Mouse (Mus musculus): ENCODE data around the gene Bhlha9. TPM values are rescaled to one million over a fixed set of nuclear protein-coding genes. Genes with fewer than 3 reads are reported as not detected.

The Bhlha9 gene
- polyA plus RNA-seq, 1 experiment from 2014 or later: 0.19 TPM

GRCm38 (mm10) chr11:76639269-76639985, 32.8 kb upstream of the Bhlha9 start:
- ATAC-seq (ENCODE audit: low FRiP score): no peak
- Histone ChIP-seq H3K9me3 (ENCODE audit: control insufficient read depth, low read length) (no peaks in the 10 kb centered on the region), H3K9ac (ENCODE audit: low read depth, low read length) (no peak overlapping the region), H3K27me3 (ENCODE audit: control insufficient read depth, insufficient read depth, low read length) (no peaks in the 10 kb centered on the region), H3K27ac (ENCODE audit: low read depth, low read length) (no peak overlapping the region), H3K4me3 (ENCODE audit: low read depth, low read length) (no peak overlapping the region), H3K4me2 (replicated peaks; ENCODE audit: low read depth, low read length) (no peak overlapping the region), H3K4me1 (replicated peaks; ENCODE audit: control insufficient read depth, insufficient read depth, low read length) (no peaks in the 10 kb centered on the region), H3K36me3 (ENCODE audit: control insufficient read depth, insufficient read depth, low read length) (no peaks in the 10 kb centered on the region)
- WGBS: 85% methylated on average over 17 of the region's 17 CpGs
- no peak for DNase-seq (ENCODE audit: low spot score)

GRCm38 (mm10) chr11:76640231-76640630, 32.0 kb upstream of the Bhlha9 start:
- no peak overlapping the region for H3K27ac ChIP-seq (ENCODE audit: low read depth, low read length)
- no peak overlapping the region for H3K9ac ChIP-seq (ENCODE audit: low read depth, low read length)
- no peaks in the 10 kb centered on the region for H3K36me3 ChIP-seq (ENCODE audit: control insufficient read depth, insufficient read depth, low read length)
- no peaks in the 10 kb centered on the region for H3K9me3 ChIP-seq (ENCODE audit: control insufficient read depth, low read length)
- no peak for ATAC-seq (ENCODE audit: low FRiP score)
- no peaks in the 10 kb centered on the region for H3K27me3 ChIP-seq (ENCODE audit: control insufficient read depth, insufficient read depth, low read length)
- 75% methylated on average over 4 of the region's 4 CpGs for WGBS
- no peak for DNase-seq (ENCODE audit: low spot score)
- peaks cover 3% of the 10 kb centered on the region for H3K4me1 ChIP-seq (replicated peaks; ENCODE audit: control insufficient read depth, insufficient read depth, low read length)
- H3K4me3 ChIP-seq (ENCODE audit: low read depth, low read length): no peak overlapping the region
- H3K4me2 ChIP-seq (replicated peaks; ENCODE audit: low read depth, low read length): no peak overlapping the region

- 44% methylated on average over 6 of the region's 6 CpGs for WGBS
- H3K4me2 ChIP-seq (replicated peaks; ENCODE audit: low read depth, low read length): no peak overlapping the region
- H3K27ac ChIP-seq (ENCODE audit: low read depth, low read length): peak overlapping the region; percentile 58
- H3K4me3 ChIP-seq (ENCODE audit: low read depth, low read length): no peak overlapping the region
- no peaks in the 10 kb centered on the region for H3K9me3 ChIP-seq (ENCODE audit: control insufficient read depth, low read length)
- H3K27me3 ChIP-seq (ENCODE audit: control insufficient read depth, insufficient read depth, low read length): no peaks in the 10 kb centered on the region
- no peak for ATAC-seq (ENCODE audit: low FRiP score)
- peaks cover 3% of the 10 kb centered on the region for H3K4me1 ChIP-seq (replicated peaks; ENCODE audit: control insufficient read depth, insufficient read depth, low read length)
- no peak overlapping the region for H3K9ac ChIP-seq (ENCODE audit: low read depth, low read length)
- DNase-seq (ENCODE audit: low spot score): no peak
- no peaks in the 10 kb centered on the region for H3K36me3 ChIP-seq (ENCODE audit: control insufficient read depth, insufficient read depth, low read length)
These were observed 28.0 kb upstream of the Bhlha9 start for GRCm38 (mm10) chr11:76644257-76644656.

- DNase-seq (ENCODE audit: low spot score) (no peak), ATAC-seq (ENCODE audit: low FRiP score) (no peak)
- Histone ChIP-seq H3K27me3 (ENCODE audit: control insufficient read depth, insufficient read depth, low read length) (no peaks in the 10 kb centered on the region), H3K4me1 (replicated peaks; ENCODE audit: control insufficient read depth, insufficient read depth, low read length) (peaks cover 3% of the 10 kb centered on the region), H3K4me2 (replicated peaks; ENCODE audit: low read depth, low read length) (no peak overlapping the region), H3K9me3 (ENCODE audit: control insufficient read depth, low read length) (no peaks in the 10 kb centered on the region), H3K36me3 (ENCODE audit: control insufficient read depth, insufficient read depth, low read length) (no peaks in the 10 kb centered on the region), H3K4me3 (ENCODE audit: low read depth, low read length) (no peak overlapping the region), H3K9ac (ENCODE audit: low read depth, low read length) (no peak overlapping the region), H3K27ac (ENCODE audit: low read depth, low read length) (peak overlapping the region; percentile 58)
- 70% methylated on average over 9 of the region's 9 CpGs for WGBS
These were observed 27.2 kb upstream of the Bhlha9 start for GRCm38 (mm10) chr11:76645036-76645435.

GRCm38 (mm10) chr11:76645955-76646354, 26.3 kb upstream of the Bhlha9 start:
- WGBS: under 1% methylated on average over 19 of the region's 19 CpGs
- H3K27me3 ChIP-seq (ENCODE audit: control insufficient read depth, insufficient read depth, low read length): no peaks in the 10 kb centered on the region
- H3K4me1 ChIP-seq (replicated peaks; ENCODE audit: control insufficient read depth, insufficient read depth, low read length): peaks cover 3% of the 10 kb centered on the region
- no peak overlapping the region for H3K27ac ChIP-seq (ENCODE audit: low read depth, low read length)
- no peaks in the 10 kb centered on the region for H3K9me3 ChIP-seq (ENCODE audit: control insufficient read depth, low read length)
- H3K4me3 ChIP-seq (ENCODE audit: low read depth, low read length): peak overlapping the region; percentile 16; the same call in 1 of the 2 replicates
- no peaks in the 10 kb centered on the region for H3K36me3 ChIP-seq (ENCODE audit: control insufficient read depth, insufficient read depth, low read length)
- DNase-seq (ENCODE audit: low spot score) (peak; percentile 97), ATAC-seq (ENCODE audit: low FRiP score) (peak; percentile 69)
- H3K4me2 ChIP-seq (replicated peaks; ENCODE audit: low read depth, low read length): peak overlapping the region; percentile 51
- peak overlapping the region; percentile 53; the same call in 1 of the 2 replicates for H3K9ac ChIP-seq (ENCODE audit: low read depth, low read length)

DNA sequence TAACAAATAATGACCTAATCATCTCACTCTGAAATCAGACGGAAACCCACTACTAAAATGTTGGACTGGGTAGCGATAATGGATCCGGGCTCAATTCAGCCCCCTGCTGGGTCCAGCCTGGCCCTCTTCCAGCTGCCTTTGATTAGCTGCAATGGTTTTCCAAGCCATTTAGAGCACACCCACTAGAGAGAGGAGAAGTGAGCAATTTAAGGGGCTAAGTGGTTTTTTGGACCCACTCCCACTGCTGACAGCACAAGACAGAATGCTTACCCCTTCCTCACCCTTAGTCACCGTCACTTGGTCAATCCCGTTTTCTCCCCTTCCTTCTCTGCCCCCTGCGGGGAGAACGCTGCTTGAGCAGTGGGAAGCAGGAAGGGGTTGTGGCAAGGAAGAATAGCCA, 25.2 kb upstream of the Bhlha9 start:
- Histone ChIP-seq H3K36me3 (ENCODE audit: control insufficient read depth, insufficient read depth, low read length) (no peaks in the 10 kb centered on the region), H3K9me3 (ENCODE audit: control insufficient read depth, low read length) (no peaks in the 10 kb centered on the region), H3K9ac (ENCODE audit: low read depth, low read length) (0 out of 2 replicates have a peak overlapping the region, but pooled peaks have one; percentile 12), H3K27me3 (ENCODE audit: control insufficient read depth, insufficient read depth, low read length) (no peaks in the 10 kb centered on the region), H3K4me1 (replicated peaks; ENCODE audit: control insufficient read depth, insufficient read depth, low read length) (peaks cover 3% of the 10 kb centered on the region), H3K4me3 (ENCODE audit: low read depth, low read length) (no peak overlapping the region), H3K4me2 (replicated peaks; ENCODE audit: low read depth, low read length) (peak overlapping the region; percentile 14; the same call in 1 of the 2 replicates), H3K27ac (ENCODE audit: low read depth, low read length) (no peak overlapping the region)
- DNase-seq (ENCODE audit: low spot score) (peak; percentile 34), ATAC-seq (ENCODE audit: low FRiP score) (no peak)
- 6% methylated on average over 7 of the region's 7 CpGs for WGBS

DNA sequence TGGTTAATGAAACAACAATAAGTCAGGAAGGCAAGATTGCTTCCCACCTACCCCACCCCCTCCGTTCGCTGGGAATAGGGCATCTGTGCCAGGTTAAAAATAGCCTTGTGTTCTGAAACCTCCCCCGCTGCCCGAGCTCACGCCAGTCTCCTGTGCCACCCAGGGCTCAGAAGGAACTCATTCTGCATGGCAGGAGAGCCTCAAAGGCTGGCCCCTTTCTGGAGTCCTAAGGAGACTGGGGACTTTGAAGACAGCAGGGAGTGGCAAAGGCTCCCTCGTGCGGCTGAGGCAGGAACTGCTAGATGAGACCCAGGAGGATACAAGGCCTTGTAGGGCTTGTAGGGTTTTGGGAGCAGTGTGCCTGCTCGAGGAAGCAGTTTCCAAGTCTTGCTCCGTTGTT, 24.8 kb upstream of the Bhlha9 start:
- H3K4me3 ChIP-seq (ENCODE audit: low read depth, low read length): no peak overlapping the region
- H3K27me3 ChIP-seq (ENCODE audit: control insufficient read depth, insufficient read depth, low read length): no peaks in the 10 kb centered on the region
- H3K9me3 ChIP-seq (ENCODE audit: control insufficient read depth, low read length): no peaks in the 10 kb centered on the region
- H3K4me1 ChIP-seq (replicated peaks; ENCODE audit: control insufficient read depth, insufficient read depth, low read length): peaks cover 3% of the 10 kb centered on the region
- H3K36me3 ChIP-seq (ENCODE audit: control insufficient read depth, insufficient read depth, low read length): no peaks in the 10 kb centered on the region
- H3K27ac ChIP-seq (ENCODE audit: low read depth, low read length): no peak overlapping the region
- 12% methylated on average over 9 of the region's 9 CpGs for WGBS
- H3K4me2 ChIP-seq (replicated peaks; ENCODE audit: low read depth, low read length): peak overlapping the region; percentile 14; the same call in 1 of the 2 replicates
- ATAC-seq (ENCODE audit: low FRiP score) (no peak), DNase-seq (ENCODE audit: low spot score) (peak; percentile 87)
- H3K9ac ChIP-seq (ENCODE audit: low read depth, low read length): no peak overlapping the region

DNA sequence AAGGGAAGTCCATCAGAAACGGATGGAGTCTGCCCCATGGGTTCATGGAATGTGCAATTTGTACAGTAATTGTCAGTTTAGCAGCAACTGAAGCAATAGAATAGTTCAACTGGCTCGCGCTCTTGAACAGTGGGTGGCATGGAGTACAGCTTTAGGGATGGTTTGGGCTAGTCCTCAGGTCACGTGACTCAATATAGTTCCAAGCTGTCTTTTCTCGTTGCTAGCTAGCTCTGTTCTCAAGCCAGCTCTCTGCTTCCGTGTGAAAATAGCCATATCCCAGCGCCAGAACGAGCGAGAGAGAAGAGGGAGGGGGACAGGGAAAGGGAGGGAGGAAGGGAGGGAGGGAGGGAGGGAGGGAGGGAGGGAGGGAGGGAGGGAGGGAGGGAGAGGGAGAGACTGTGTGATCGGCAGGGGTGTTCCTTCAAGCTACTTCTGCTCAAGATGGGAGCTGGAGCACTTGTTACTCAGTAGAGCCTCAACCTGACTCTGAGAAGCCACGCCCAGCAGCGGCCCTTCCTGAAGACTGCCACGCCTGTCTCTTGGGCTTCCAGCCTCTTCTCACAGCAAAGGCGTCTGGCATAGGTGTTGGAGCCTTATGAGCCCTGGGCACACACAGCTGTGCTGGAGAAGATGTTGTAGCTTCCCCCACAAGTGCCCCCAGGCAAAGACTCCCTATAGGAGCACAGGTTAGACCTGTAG, 21.3 kb upstream of the Bhlha9 start:
- Histone ChIP-seq H3K27ac (ENCODE audit: low read depth, low read length) (no peak overlapping the region), H3K36me3 (ENCODE audit: control insufficient read depth, insufficient read depth, low read length) (no peaks in the 10 kb centered on the region), H3K9ac (ENCODE audit: low read depth, low read length) (no peak overlapping the region), H3K4me1 (replicated peaks; ENCODE audit: control insufficient read depth, insufficient read depth, low read length) (no peaks in the 10 kb centered on the region; the same call in 1 of the 2 replicates), H3K4me3 (ENCODE audit: low read depth, low read length) (no peak overlapping the region), H3K4me2 (replicated peaks; ENCODE audit: low read depth, low read length) (no peak overlapping the region), H3K27me3 (ENCODE audit: control insufficient read depth, insufficient read depth, low read length) (no peaks in the 10 kb centered on the region), H3K9me3 (ENCODE audit: control insufficient read depth, low read length) (no peaks in the 10 kb centered on the region)
- DNase-seq (ENCODE audit: low spot score): no peak
- 60% methylated on average over 10 of the region's 14 CpGs for WGBS
- ATAC-seq (ENCODE audit: low FRiP score): no peak
